Mouse (Mus musculus) kidney, adult 18-20 months (tissue): ENCODE measurements at regions not wholly inside any gene's neighbourhood (a gene's known extent, or its start where the extent isn't known, plus 50 kb on each side); places are given as distances from the start of the nearest gene placed in this dataset.

Source experiments
- DNase-seq: peaks from one replicate; pipeline ENCODE4 v3.0.0; 2021

GRCm38 (mm10) chr16:79718230-79718629, 627.3 kb upstream of the Tmprss15 start:
- no peak for DNase-seq

GRCm38 (mm10) chr16:79692444-79692843, 601.5 kb upstream of the Tmprss15 start:
- DNase-seq: no peak

GRCm38 (mm10) chr16:79651162-79651741, 560.4 kb upstream of the Tmprss15 start:
- no peak for DNase-seq

GRCm38 (mm10) chr16:79640898-79641297, 550.0 kb upstream of the Tmprss15 start:
- DNase-seq: no peak

GRCm38 (mm10) chr16:79627139-79627538, 536.2 kb upstream of the Tmprss15 start:
- no peak for DNase-seq

GRCm38 (mm10) chr16:79611002-79611401, 520.1 kb upstream of the Tmprss15 start:
- DNase-seq: no peak

GRCm38 (mm10) chr16:79590891-79591290, 500.0 kb upstream of the Tmprss15 start:
- DNase-seq: no peak

GRCm38 (mm10) chr16:79585745-79586144, 494.8 kb upstream of the Tmprss15 start:
- DNase-seq: no peak

- DNase-seq: no peak
Measured at GRCm38 (mm10) chr16:79570867-79571266, 480.0 kb upstream of the Tmprss15 start.

- DNase-seq: no peak
Measured at GRCm38 (mm10) chr16:79534370-79534769, 443.5 kb upstream of the Tmprss15 start.

- DNase-seq: no peak
Measured at GRCm38 (mm10) chr16:79492493-79492892, 401.6 kb upstream of the Tmprss15 start.

- DNase-seq: no peak
Measured at GRCm38 (mm10) chr16:79450871-79451270, 360.0 kb upstream of the Tmprss15 start.

- DNase-seq: no peak
Measured at GRCm38 (mm10) chr16:79449732-79450131, 358.8 kb upstream of the Tmprss15 start.

GRCm38 (mm10) chr16:79407385-79407784, 316.5 kb upstream of the Tmprss15 start:
- no peak for DNase-seq

GRCm38 (mm10) chr16:79406216-79406615, 315.3 kb upstream of the Tmprss15 start:
- no peak for DNase-seq

GRCm38 (mm10) chr16:79404064-79404463, 313.2 kb upstream of the Tmprss15 start:
- no peak for DNase-seq

GRCm38 (mm10) chr16:79400100-79400499, 309.2 kb upstream of the Tmprss15 start:
- no peak for DNase-seq

- DNase-seq: no peak
Measured at GRCm38 (mm10) chr16:79398476-79398875, 307.6 kb upstream of the Tmprss15 start.

- DNase-seq: no peak
Measured at GRCm38 (mm10) chr16:79394425-79394824, 303.5 kb upstream of the Tmprss15 start.

GRCm38 (mm10) chr16:79386421-79386820, 295.5 kb upstream of the Tmprss15 start:
- no peak for DNase-seq

GRCm38 (mm10) chr16:79350127-79350526, 259.2 kb upstream of the Tmprss15 start:
- DNase-seq: no peak

GRCm38 (mm10) chr16:79342453-79342852, 251.6 kb upstream of the Tmprss15 start:
- DNase-seq: no peak

GRCm38 (mm10) chr16:79336416-79336815, 245.5 kb upstream of the Tmprss15 start:
- DNase-seq: no peak

GRCm38 (mm10) chr16:79336016-79336415, 245.1 kb upstream of the Tmprss15 start:
- DNase-seq: no peak

GRCm38 (mm10) chr16:79313301-79313700, 222.4 kb upstream of the Tmprss15 start:
- no peak for DNase-seq
